Mouse (Mus musculus) liver, adult (tissue): ENCODE data around the gene Leprot.

ENCODE experiments used
- GATA4 ChIP-seq: IDR thresholded peaks from 2 replicates; pipeline ENCODE4 v1.6.1; 2014; ENCODE audit warnings: mild to moderate bottlenecking, low read length; ENCODE audit not compliant: insufficient replicate concordance

Leprot gene

GRCm38 (mm10) chr4:101654256-101654655 lies 6.7 kb downstream of the Leprot start:
- TF ChIP-seq GATA4 = no peak

DNA sequence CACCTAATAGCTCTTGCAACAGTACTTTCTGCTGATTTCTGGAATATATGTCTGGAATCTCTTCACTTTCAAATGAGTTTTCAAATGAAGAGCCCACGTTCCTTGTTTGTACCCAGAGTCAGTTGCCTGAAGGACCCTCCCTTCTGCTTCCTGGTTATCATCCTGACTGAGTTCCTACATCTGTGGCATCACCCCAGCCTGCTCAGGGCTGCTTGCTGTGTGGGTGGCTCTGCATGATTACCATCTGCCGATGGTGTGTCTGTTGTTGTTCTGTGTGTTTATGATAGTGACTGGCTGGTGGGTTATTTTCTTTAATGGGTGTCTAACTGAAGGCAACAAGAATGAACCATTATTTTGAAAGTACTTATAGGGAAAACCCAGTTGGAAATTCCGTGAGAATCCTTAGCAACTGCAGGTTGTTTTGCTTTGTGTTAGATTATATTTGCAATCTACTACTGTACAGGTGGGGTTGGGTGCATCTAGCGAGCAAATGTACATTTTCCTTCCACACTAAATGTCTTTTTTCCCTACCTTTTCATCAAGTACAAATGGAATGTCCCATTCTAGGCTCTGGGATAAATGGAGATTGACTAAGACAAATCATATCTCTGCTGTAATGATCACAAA lies 7.4 kb downstream of the Leprot start:
- TF ChIP-seq GATA4 = no peak

DNA sequence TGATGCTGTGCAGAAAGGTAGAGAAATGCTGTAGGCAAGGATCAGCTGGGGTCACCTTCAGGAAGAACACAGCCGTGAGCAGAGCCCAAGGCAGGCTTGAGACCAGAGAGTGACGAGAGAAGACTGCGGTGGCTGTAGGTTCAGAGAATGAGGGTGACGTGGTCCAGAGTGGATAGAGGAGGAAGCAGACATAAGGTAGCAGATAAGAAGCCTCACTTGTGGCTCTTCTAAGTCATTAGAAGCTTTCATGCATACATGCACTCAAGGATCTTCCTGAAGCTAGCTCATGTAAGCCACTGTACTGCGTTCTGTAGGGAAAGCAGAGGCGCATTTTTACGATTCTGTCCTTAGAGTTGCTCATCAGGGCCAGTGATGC lies 7.9 kb downstream of the Leprot start:
- TF ChIP-seq GATA4 = no peak

- no peak for TF ChIP-seq GATA4
These were observed 8.5 kb downstream of the Leprot start for GRCm38 (mm10) chr4:101656056-101656455.

DNA sequence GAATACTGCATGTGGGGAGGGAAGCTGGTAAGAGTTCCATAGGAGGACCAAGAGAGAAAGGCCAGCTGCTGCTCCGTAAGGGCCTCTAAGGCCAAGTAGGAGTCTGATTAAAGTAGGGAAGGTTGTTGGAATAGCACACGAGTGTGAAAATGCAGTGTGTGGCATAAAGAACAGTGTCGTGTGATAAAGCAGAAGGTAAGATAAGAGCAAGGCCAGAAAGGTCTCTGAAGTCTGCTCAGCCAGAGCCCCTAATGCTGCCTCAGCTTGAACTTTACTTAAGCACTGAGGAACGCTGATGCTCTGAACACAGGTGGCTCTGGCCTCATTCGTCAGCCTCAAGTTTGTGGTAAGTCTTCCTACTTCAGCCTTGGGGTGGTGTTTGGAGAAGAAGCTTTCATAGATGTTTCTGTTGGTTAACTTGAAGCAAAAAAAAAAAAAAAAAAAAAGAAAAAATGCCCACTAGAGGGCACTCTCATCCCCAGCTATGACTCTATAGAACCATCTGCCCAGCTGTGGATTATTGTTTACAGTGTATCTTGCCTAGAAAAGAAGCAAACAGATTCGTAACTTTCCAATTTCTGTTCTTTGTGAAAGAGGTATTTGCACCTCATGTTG lies 9.5 kb downstream of the Leprot start:
- no peak for TF ChIP-seq GATA4

- no peak for TF ChIP-seq GATA4
These were observed 16.7 kb downstream of the Leprot start for GRCm38 (mm10) chr4:101664160-101664750.

- TF ChIP-seq GATA4 = no peak
These were observed 17.2 kb downstream of the Leprot start for GRCm38 (mm10) chr4:101664766-101665165.

DNA sequence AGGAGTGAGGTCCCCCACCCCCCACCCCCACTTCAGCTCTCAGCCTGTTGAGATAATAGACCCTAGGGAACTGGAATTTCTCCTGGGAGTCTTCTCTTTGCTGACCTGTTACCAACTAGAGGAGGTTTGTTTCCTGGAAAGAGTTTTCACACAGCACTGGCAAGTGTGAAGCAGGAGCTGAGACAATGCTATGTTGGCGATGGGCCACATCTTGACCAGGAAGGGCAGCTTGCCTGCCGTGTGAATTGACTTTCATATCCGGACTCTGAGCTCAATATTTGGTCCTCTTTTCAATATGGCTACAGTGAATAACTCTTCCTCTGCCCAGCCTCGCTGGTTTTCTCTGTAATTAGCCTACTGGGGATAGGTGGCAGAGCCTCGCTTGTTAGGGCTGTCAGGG lies 21.6 kb downstream of the Leprot start:
- TF ChIP-seq GATA4 = no peak

GRCm38 (mm10) chr4:101669811-101670210 lies 22.3 kb downstream of the Leprot start:
- TF ChIP-seq GATA4 = no peak

DNA sequence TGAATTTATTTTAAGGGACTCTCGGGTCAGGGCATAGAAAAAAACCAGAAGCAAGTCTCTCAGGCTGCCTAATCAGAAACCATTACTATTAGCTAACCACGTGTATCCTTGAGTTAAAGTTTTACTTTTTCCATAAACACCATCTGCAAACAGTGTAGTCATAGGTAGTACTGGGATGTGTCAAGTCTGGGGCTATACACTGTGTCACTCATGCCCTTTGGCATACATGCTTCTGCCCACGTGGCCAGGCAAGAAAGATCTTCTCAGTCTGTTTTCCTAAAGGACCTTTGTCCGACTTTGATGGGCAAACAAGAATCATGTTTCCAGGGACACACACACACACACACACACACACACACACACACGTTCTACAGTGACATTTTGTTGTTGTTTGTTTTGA lies 27.3 kb downstream of the Leprot start:
- no peak for TF ChIP-seq GATA4

DNA sequence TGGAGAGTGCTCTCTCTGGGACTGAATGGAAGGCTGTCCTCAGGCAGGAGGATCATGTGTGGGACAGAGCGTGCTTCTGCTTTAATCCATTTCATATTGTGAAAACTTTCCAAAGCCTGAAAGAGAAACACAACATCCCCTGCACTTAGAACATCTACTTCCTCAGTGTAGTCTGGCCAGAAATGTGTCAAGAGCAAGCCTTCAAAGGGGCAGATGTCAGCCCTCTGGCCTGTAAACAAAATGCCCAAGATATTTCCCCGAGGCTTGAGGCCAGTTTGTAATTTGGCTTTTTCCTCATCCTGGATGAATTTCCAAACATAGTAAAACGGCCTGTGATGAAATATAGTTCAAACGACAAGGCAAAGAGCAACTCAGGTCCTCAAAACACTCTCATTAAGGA lies 28.2 kb downstream of the Leprot start:
- peak; percentile 59; the same call in 1 of the 2 replicates for TF ChIP-seq GATA4

DNA sequence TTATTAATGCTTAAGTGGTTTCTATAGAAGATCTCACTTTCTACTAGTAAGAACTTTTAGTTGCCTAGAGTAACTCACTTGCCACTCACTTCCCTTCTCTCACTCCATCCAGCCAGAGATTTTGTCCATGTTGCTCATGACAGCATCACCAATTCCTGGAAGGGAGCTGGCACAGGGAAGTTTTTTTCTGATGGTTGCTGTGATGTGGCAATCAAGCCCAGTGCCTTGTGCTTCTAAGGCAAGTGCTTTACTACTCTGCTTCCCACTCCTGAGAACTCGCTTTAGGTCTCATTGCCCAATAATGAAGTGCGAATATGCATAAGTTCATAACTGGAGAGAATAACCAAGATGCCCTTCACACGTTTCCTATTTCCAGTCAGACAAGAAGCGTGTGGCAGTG lies 35.1 kb downstream of the Leprot start:
- no peak for TF ChIP-seq GATA4

DNA sequence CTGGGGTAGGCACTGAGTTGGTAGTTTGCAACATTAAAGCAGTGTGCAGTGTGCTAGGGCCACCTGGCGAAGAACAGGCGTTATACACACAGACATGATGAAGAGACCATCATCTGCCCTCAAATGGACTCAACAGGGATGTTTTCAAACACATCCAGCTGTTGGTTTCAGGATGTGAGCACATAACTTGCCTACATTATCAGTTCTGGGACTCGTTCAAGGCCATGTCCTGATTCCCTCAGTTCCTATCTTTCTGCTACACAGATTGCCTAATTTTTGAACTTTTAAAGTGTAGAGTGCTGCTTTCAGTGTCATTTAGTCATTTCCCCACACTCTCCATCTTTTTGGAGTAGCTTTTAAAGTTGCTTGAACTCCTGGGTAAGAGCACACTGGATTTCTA lies 35.6 kb downstream of the Leprot start:
- TF ChIP-seq GATA4 = peak; percentile 96

DNA sequence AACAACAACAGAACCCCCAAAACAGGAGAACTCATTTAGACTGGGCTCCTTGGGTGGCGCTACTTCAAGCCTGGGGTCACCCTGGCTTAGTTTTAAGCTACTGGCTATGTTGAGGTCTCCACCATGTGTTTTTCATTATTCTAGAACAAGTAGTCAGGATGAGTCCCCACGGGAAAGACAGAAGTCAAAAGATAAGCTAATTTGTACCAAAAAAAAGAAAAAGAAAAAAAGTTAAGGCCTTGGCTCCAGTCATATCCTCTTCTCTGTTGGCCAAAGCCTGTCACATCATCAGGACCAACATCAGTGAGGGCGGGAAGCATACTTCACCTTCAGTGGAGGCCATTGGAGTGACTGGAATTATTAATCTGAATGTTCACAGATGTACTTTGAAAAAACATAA lies 37.3 kb downstream of the Leprot start:
- no peak for TF ChIP-seq GATA4

DNA sequence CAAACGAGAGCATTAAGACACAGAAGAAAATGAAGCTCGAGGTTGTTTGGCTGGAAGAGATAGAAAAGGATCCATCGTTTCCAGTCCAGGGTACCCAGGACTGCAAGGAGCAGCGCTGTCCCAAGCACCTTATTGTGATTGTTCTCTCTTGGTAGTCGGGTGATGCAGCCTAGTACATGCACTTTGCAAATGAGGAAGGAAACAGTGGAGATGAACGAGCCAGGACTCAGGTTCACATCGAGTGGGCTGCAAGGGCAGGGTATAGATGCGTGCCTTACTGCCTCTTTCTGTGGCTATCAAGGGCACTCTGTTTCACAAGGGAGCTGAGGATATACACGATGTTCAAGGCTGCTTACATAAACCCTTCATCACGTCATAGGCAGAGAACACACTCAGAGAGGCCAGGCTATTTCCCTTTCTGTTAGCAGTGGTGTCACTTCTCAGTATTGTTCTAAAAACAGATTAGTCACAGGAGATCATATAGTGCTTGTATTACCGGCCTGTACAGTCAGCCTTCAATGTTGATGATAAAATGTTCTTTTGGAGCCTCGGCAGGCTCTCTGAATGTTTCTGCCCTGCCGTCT lies 38.8 kb downstream of the Leprot start:
- TF ChIP-seq GATA4 = no peak

GRCm38 (mm10) chr4:101689241-101689640 lies 41.7 kb downstream of the Leprot start:
- TF ChIP-seq GATA4 = no peak

DNA sequence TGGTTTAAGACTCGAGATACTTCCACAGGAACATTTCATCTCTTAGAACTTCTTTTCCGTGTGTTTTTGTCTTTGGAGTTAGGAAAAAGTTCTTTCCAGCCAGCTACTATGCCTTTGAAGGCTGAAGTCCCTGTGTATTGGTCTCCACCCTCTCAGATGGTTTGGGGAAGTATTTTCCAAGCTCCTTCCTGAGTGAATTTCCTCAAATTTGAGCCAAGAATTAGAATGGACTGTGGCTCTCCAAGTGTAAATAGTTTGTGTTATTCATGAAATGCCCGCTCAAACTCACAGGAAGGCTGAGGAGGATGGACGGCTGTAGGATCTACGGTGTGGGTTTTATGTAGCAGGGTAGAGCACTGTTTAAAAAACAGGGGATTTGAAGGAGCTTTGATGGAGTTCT lies 42.1 kb downstream of the Leprot start:
- TF ChIP-seq GATA4 = no peak

- no peak for TF ChIP-seq GATA4
These were observed 45.4 kb downstream of the Leprot start for GRCm38 (mm10) chr4:101692892-101693291.
